8 mouse cellular contexts compared by ENCODE assay signal in genomic region chrX:103616162-103616535, GRCm38 (mm10). TPM values are rescaled to one million over a fixed set of nuclear protein-coding genes. Genes with fewer than 3 reads are reported as not detected.
DNase-seq lines count a peak whose midpoint lies in the region; ATAC-seq and TF ChIP-seq lines count a peak whose summit lies in the region.

No protein-coding gene starts in this region.

- 0 out of 2 replicates have a peak, but pooled peaks have one; percentile 1 for ATAC-seq in forebrain, postnatal 0 days
- peak; percentile 13 for ATAC-seq in inflammation-experienced regulatory T-cells, adult 6 months
- peak; percentile 32; the same call in 1 of the 2 replicates for ATAC-seq in liver, embryonic 11.5 days (replicated peaks; ENCODE audit: low FRiP score)
- ATAC-seq in midbrain, embryonic 16.5 days: peak; percentile 29
- peak; percentile 30; the same call in 1 of the 2 replicates for ATAC-seq in stomach, embryonic 14.5 days (ENCODE audit: insufficient number of reproducible peaks, insufficient read depth, low FRiP score, low read depth)

- WGBS in cerebellum, adult 2 months: 2% methylated on average over 19 of the region's 19 CpGs
- 30% methylated on average over 19 of the region's 19 CpGs for WGBS in forebrain, postnatal 0 days
- 26% methylated on average over 19 of the region's 19 CpGs for WGBS in liver, embryonic 11.5 days
- WGBS in midbrain, embryonic 16.5 days: 36% methylated on average over 19 of the region's 19 CpGs
- 27% methylated on average over 19 of the region's 19 CpGs for WGBS in stomach, embryonic 14.5 days

- no peaks in the 10 kb centered on the region for H3K4me1 ChIP-seq in cerebellum, adult 2 months (ENCODE audit: control insufficient read depth, insufficient read depth, low read length)
- H3K4me1 ChIP-seq in forebrain, postnatal 0 days (ENCODE audit: insufficient read depth): 0 out of 2 replicates have a peak, but pooled peaks cover 3% of the 10 kb centered on the region
- peaks cover 4% of the 10 kb centered on the region; the same call in 1 of the 2 replicates for H3K4me1 ChIP-seq in liver, embryonic 11.5 days (replicated peaks; ENCODE audit: control insufficient read depth, insufficient read depth, low read length)
- peaks cover 17% of the 10 kb centered on the region for H3K4me1 ChIP-seq in midbrain, embryonic 16.5 days (ENCODE audit: control insufficient read depth, insufficient read depth, low read length)
- no peaks in the 10 kb centered on the region for H3K4me1 ChIP-seq in stomach, embryonic 14.5 days (ENCODE audit: control insufficient read depth, insufficient read depth, low read length)

- no peaks in the 10 kb centered on the region for H3K27me3 ChIP-seq in cerebellum, adult 2 months (ENCODE audit: control insufficient read depth, insufficient read depth, low read length)
- H3K27me3 ChIP-seq in forebrain, postnatal 0 days (ENCODE audit: insufficient read depth, low read length): no peaks in the 10 kb centered on the region
- no peaks in the 10 kb centered on the region for H3K27me3 ChIP-seq in liver, embryonic 11.5 days (replicated peaks; ENCODE audit: control insufficient read depth, insufficient read depth, low read length)
- H3K27me3 ChIP-seq in midbrain, embryonic 16.5 days (ENCODE audit: control insufficient read depth, insufficient read depth, low read depth, low read length): no peaks in the 10 kb centered on the region
- H3K27me3 ChIP-seq in stomach, embryonic 14.5 days (ENCODE audit: control insufficient read depth, insufficient read depth, low read length): no peaks in the 10 kb centered on the region

- H3K9ac ChIP-seq in forebrain, postnatal 0 days: peak overlapping the region; percentile 47
- peak overlapping the region; percentile 69 for H3K9ac ChIP-seq in liver, embryonic 11.5 days (ENCODE audit: low read depth, low read length)
- peak overlapping the region; percentile 41 for H3K9ac ChIP-seq in midbrain, embryonic 16.5 days (ENCODE audit: low read depth, low read length)
- peak overlapping the region; percentile 52 for H3K9ac ChIP-seq in stomach, embryonic 14.5 days (replicated peaks; ENCODE audit: low read depth, low read length)

- no peaks in the 10 kb centered on the region for H3K9me3 ChIP-seq in forebrain, postnatal 0 days (ENCODE audit: low read length)
- no peaks in the 10 kb centered on the region for H3K9me3 ChIP-seq in liver, embryonic 11.5 days (ENCODE audit: control insufficient read depth, low read length)
- H3K9me3 ChIP-seq in midbrain, embryonic 16.5 days (replicated peaks; ENCODE audit: control insufficient read depth, low read length, poor library complexity, severe bottlenecking): no peaks in the 10 kb centered on the region
- H3K9me3 ChIP-seq in stomach, embryonic 14.5 days (ENCODE audit: control insufficient read depth, low read depth, low read length): no peaks in the 10 kb centered on the region

- peak; percentile 27 for DNase-seq in ovary, postnatal 14 days (ENCODE audit: low spot score)
- DNase-seq in ovary, postnatal 10 days (ENCODE audit: low spot score): no peak
- peak; percentile 43 to 56 for DNase-seq in cerebellum, adult 2 months
- DNase-seq in forebrain, postnatal 0 days: peak; percentile 55
- peak; percentile 55 for DNase-seq in liver, embryonic 11.5 days (ENCODE audit: low spot score)

- no peak overlapping the region for H3K27ac ChIP-seq in cerebellum, adult 2 months (ENCODE audit: insufficient read depth, low read length)
- peak overlapping the region; percentile 90 for H3K27ac ChIP-seq in forebrain, postnatal 0 days (ENCODE audit: low read depth, low read length)
- H3K27ac ChIP-seq in liver, embryonic 11.5 days (ENCODE audit: low read depth, low read length): peak overlapping the region; percentile 85
- H3K27ac ChIP-seq in midbrain, embryonic 16.5 days (ENCODE audit: low read length): peak overlapping the region; percentile 89
- H3K27ac ChIP-seq in stomach, embryonic 14.5 days (ENCODE audit: low read length): peak overlapping the region; percentile 92

- no peaks in the 10 kb centered on the region for H3K36me3 ChIP-seq in forebrain, postnatal 0 days (ENCODE audit: insufficient read depth)
- H3K36me3 ChIP-seq in liver, embryonic 11.5 days (ENCODE audit: control insufficient read depth, insufficient read depth, low read length): peaks cover 3% of the 10 kb centered on the region; the same call in 1 of the 2 replicates
- H3K36me3 ChIP-seq in midbrain, embryonic 16.5 days (ENCODE audit: control insufficient read depth, insufficient read depth, low read length): no peaks in the 10 kb centered on the region
- H3K36me3 ChIP-seq in stomach, embryonic 14.5 days (ENCODE audit: control insufficient read depth, insufficient read depth, low read length): peaks cover 3% of the 10 kb centered on the region; the same call in 1 of the 2 replicates

- peak overlapping the region; percentile 49 for H3K4me3 ChIP-seq in cerebellum, adult 2 months (replicated peaks; ENCODE audit: insufficient read depth, low read depth, low read length)
- peak overlapping the region; percentile 40 for H3K4me3 ChIP-seq in forebrain, postnatal 0 days (ENCODE audit: low read depth, low read length)
- H3K4me3 ChIP-seq in liver, embryonic 11.5 days (ENCODE audit: low read depth, low read length): peak overlapping the region; percentile 53
- H3K4me3 ChIP-seq in midbrain, embryonic 16.5 days (ENCODE audit: low read depth, low read length): peak overlapping the region; percentile 45
- peak overlapping the region; percentile 35 for H3K4me3 ChIP-seq in stomach, embryonic 14.5 days (ENCODE audit: low read depth, low read length)

- peak overlapping the region; percentile 59 for H3K4me2 ChIP-seq in forebrain, postnatal 0 days (ENCODE audit: low read depth)
- H3K4me2 ChIP-seq in liver, embryonic 11.5 days: peak overlapping the region; percentile 67
- peak overlapping the region; percentile 58 for H3K4me2 ChIP-seq in midbrain, embryonic 16.5 days (ENCODE audit: low read length)
- peak overlapping the region; percentile 53 for H3K4me2 ChIP-seq in stomach, embryonic 14.5 days (replicated peaks; ENCODE audit: low read depth, low read length)

- TF ChIP-seq CTCF in cerebellum, adult 2 months (IDR thresholded peaks at IDR 0.05; ENCODE audit: borderline replicate concordance, insufficient read depth, low read depth, low read length): no peak
- TF ChIP-seq CTCF in forebrain, postnatal 0 days (IDR thresholded peaks at IDR 0.05; ENCODE audit: low read depth): no peak

- TF ChIP-seq POLR2A in cerebellum, adult 2 months (IDR thresholded peaks at IDR 0.05; ENCODE audit: borderline replicate concordance, insufficient read depth, low read length): no peak; the same call in 1 of the 2 replicates

RNA-seq across cellular contexts. Expression of gene Zcchc13, which starts 14.2 kb away (rescaled TPM):
- 0.10 and 0.13 TPM in 2 replicates for polyA plus RNA-seq in cerebellum, adult 2 months (2012; rRNA removed)
- not detected in 2 replicates for total RNA-seq in forebrain, postnatal 0 days (2014; rRNA removed)
- not detected in 2 replicates for polyA plus RNA-seq in forebrain, postnatal 0 days (2015; fragmentation: Nextera tagmentation; extraction: Ambion mirVana)
- not detected for polyA plus RNA-seq in inflammation-experienced regulatory T-cells, adult 6 months (2017; shearing (Covaris generic))
- polyA plus RNA-seq in liver, embryonic 11.5 days (2014; fragmentation: Nextera tagmentation; extraction: Ambion mirVana): not detected in 2 replicates
- not detected in 2 replicates for polyA plus RNA-seq in midbrain, embryonic 16.5 days (2015; fragmentation: Nextera tagmentation; extraction: Ambion mirVana)
- polyA plus RNA-seq in stomach, embryonic 14.5 days (2014; fragmentation: Nextera tagmentation; extraction: Ambion mirVana): not detected in 2 replicates
